Mouse (Mus musculus) B cell, adult 2 months (primary cell): ENCODE results near the gene Max.
A peak's percentile ranks its signal among the peaks of the same experiment; 100 is the strongest.

Experiments
- DNase-seq, 2 experiments: peaks; one replicate each; pipeline ENCODE4 v3.0.0; 2022

Gene Max

DNA sequence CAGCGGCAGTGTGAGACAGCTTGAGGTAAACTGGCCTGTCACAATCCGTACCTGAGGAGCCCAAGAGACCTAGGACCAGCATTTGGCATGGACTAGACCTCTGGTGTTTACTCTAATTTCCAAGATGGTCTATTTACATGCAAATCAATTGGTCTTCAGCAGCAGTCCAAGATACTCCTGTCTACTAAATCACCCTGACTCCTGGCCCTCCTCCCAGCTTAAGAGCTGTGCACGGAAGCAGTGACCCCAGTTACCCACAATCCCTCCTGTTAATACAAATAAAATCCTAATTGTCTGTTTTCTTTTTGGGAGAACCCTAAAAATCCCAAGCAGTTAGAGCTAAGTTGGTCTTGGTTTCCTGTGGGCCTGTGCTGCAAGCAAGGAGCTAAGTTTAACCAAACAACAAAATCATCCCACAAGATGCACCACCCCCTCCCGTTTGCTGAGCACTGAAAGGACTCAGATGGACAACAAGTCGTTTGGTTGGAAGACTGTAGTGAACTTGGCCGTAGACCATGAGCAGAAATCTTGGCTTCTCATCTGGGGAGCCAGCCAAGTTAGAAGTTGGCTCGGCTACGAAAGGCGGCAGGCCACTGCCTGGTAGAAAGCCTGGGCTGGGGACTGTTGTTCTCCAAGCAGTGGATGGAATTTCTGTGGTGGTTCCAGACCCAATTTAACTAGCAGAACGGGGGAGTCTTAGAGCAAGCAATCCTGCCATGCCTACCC lies 7.1 kb downstream of the Max start:
- no peak for DNase-seq

DNA sequence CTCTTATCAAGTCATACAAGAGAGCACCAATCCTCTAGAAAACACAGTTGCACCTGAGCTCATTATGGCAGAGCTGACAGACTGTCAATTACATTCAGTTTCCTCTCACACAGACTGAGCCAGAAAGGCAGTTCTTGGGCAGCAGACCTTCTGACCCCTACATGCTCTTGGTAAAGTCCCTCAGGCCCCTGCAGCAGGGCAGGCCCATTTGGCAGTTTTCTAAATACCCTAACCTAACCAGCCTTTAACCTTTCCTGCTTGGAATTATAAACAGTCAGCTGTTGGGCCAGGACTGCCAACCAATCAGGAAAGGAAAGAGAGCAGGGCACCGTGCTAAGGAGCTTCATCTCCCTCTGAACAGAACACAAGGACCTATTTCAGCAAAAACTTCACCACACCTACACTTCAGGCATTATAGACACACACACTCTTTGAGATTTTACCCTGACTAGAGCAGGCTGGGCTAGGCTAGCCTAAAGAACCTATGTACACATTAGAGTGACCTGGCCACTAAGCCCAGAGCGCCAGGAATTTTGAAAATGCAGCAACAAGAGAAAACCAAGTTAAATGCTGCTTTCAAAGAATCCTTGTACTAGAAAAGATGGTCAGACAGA lies 8.1 kb downstream of the Max start:
- no peak for DNase-seq

DNA sequence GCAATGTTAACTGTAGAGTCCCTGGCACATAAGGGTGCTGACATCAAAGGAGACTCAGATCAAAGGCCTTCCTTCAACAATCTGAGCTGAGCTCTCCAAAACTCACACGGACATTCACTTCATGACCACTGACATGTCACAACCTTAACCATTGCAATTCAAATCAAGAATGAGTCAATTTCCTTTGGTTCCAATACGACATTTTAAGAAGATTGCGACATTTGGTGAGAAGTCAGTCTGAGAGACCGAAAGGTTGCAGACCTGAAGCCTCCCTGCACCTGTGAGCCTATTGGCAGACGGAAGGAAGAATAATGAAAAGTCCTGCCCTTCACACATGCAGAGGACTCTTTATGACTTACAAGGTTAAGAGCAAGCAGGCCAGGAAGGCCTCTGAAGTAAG lies 11.7 kb downstream of the Max start:
- no peak for DNase-seq

DNA sequence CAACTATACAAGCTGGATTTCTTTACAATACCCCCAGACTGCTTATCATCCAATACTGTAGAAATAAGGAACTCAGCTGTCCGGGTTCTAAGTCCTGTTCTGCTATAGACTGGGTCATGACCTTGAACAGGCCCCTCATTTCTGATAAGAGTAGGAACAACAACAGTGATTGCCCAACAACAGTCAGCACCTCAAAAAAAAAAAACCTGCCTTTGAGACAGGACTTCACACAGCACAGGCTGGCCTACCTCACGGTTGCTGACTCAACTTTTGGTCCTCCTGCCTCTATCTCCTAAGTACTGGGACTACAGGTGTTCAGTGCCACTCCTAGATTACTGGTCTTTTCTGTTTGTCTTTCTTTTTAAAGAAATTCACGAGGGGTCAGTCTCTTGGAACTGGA lies 13.2 kb downstream of the Max start:
- no peak for DNase-seq

DNA sequence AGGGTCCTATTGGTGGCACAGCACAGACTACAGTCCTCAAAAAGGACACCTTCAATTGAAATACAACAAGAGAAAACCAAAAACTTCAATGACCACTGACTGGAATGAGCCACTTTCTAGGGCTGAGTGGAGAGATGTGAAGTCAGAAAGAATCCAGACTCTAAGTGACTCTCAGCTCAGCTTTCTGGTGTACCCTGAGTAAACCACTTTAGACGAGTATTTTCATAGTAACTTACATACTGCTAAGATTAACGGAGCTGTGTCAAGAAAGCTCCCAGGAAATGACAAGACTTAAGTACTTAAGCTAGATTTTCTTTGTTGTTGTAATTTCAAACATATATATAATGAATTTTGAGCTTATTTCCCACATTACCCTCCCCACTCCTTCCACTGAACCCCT lies 13.8 kb downstream of the Max start:
- no peak for DNase-seq

DNA sequence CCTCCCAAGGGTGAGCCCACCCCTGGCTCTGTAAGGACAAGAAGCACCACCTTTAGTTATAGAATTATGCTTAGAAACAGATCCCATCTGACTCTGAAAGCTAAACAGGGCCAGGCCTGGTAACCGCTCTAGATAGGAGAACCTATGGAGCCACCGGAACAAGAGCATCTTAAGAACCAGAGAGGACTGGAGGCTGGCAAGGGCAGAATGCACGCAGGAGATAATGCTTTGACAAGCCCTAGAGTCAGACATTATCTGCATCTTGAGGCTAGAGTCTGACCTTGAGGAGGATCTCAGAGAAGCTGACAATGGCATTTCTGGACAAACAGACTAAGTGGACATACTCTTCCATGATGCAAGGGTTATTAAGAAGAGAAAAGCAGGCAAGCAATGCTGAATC lies 14.5 kb downstream of the Max start:
- DNase-seq = no peak

DNA sequence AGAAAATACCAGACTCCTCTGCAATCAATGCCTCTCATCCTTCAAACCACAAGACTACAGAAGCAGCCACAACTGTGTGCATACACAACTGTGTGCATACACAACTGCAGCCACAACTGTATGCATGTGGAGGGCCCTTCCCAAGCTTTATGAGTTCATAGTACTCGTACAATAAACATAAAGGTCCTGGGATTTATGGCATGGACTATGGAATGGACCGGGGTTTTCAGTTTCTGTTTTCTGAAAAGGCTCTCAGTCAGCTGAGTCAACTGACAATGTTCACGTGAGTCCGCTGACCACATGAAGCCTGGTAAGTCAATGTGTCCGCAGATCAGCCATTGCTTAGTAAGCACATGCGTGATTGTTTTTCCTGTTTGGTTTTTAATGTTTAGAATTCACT lies 18.5 kb downstream of the Max start:
- no peak for DNase-seq

DNA sequence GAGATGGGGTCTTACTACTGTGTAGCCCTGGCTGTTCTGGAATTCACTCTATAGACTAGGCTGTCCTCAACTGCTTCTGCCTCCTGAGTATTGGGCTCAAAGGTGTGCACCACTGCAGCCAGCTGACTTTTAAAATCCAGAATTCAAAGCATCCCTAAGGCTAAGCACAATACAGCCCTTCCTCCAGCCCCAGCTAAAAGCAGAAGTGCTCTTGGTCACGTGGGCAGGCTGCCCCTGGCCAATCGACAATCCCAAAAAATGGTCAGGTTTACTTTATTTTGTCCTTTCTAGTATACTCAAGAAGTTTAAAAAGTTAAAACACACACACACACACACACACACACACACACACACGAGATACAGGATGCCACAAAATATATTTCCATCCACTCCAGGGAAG lies 19.0 kb downstream of the Max start:
- DNase-seq = peak; percentile 20 to 21

DNA sequence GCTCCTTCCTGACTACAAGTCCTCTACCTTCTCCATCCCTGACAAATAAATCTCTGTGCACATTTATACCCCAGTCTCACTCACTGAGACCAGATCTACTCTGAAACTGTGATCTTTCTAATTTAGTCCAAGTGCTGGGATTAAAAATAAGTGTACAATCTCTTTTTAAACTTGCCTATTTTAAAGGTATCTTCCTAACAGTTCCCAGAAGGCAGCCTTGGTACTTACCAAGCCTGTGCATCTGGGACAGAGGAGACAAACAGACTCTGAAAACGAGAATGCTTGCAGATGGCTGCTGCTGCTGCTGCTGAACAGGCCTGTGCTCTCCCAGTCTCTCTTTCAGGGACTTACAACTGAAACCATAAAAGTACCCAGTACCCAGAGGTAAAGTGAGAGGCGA lies 19.5 kb downstream of the Max start:
- DNase-seq = no peak

DNA sequence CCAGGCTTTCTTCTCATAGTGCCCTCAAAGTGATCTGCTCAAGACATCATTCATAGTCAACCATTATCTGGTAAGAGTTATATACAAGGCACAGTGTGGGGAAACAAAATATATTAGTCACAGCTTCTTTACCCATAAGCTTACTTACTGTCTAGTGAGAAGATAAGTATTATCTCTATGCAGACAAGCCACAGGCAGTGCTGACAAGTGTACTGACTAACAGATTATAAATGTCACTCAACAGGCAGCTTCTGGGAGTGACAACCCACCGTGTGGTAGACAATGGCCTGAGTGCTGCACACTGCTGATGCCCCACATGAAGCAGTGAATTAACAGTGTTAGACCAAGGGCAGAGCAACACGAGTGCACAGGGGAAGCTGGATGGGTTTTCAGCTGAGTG lies 20.5 kb downstream of the Max start:
- DNase-seq = no peak

DNA sequence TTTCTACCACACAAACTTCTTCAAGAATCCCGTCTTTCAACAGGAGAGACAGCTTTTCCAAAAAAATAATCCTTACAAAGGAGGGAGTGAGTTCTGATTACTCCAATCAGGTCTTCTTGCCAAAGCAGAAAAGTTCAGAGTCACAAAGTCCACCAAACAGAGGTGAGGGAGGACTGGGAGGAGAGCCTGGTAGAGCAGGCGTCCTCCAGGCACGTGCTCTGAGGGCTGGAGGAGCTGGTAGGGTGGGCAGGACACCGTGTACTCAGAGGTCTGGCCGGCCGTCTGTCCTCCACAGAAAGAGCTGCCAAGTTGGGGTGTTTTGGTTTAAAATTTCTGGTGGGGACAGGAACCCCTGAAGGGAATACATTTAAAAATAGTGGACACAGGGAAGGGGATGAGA lies 24.0 kb downstream of the Max start:
- no peak for DNase-seq

DNA sequence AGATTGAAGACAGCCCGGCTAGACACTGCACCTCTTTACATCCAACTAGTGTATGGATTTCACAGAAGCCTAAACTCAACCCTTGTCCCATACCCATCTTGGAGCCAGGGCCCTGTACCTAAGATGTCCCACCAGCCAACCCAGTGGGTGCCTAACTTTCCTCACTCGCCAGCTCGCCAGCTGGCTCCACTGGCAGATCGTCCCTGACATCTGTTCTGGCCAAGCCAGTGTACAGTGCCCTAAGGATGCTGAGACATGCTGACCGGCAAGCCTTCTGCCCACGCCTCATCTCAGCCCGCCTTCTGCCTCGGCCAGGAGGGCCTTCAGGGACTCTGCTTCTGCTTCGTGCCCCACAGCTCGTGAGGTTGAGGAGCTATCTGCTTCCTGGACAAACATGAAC lies 25.8 kb downstream of the Max start:
- DNase-seq = no peak

DNA sequence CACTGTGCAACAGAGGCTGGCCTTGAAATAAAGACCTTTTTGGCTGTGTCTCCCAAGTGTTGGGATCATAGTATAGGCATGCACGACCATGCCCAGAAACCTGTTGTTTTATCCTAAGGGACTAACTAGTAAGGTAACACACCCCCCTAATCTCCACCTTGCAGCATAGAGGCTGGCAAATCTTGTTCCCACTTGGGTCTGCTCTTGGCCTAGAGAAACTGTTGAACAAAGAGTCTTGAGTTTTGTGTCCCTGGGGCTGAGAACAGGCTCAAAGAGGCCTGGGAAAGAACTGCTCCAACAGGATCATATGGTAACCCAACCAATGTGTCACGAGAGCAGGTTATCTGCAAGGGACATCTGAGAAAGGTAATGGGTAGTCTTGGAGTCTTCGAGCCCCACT lies 27.6 kb downstream of the Max start:
- no peak for DNase-seq

DNA sequence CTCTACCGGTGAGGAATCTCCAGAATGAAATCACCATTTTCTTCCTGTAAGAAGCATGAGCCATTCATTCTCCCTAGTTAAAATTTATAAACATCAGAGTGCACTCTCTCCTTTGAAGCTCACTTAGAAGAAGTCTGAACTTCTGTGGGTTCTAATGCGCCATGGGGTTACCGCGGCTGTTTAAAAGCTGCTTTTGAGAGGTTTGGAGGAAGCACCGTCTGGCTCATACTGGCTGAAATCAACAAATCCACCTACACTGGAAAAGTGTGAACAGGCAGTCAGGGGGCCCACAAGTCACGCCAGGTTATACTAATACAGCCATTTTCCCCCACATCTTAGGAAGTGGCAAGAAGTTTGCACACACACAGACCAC lies 29.3 kb downstream of the Max start:
- no peak for DNase-seq

DNA sequence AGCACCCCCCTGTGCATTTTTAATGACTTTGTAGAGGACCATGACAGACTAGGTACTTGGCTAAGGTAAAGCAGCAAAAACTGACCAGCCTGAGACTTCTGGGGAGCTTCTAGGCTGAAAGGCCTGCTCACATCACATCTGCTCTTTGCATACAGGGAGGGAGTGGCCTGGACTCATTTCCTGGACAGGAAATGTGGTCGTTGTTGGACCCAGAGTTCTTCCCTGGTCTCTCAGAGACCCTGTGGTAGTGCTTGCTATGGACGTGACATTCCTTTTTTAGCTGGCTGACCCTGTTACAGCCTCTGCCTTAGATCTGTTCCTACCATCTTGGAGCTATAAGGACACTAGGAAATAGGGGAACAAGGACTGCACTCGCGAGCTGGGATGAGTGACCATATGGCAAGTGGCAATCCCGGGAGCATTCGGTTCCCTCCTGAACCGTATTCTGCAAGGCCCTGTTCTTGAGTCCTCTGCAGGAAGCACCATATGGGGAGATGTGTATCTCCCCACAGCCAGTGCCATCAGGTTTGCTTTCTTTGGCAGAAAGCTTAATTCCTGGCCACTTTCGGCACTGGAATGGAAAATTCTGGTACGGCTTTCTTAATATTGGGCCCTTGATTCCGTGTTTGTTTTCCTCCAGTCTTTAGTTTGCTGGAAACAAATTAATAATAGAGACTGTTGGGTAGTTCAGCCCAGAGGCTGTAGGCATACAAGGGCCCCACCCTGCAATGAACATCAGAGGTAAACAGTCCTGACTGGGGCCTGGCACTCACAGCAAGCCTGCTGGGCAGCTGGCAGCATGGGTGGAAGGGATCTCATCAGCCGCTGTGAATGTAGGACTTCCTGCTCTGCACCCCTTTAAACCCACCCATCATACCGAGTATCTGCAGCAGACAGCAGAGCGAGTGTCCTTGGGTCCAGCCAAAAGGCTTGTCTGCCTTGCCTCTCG lies 30.0 kb downstream of the Max start:
- no peak for DNase-seq

DNA sequence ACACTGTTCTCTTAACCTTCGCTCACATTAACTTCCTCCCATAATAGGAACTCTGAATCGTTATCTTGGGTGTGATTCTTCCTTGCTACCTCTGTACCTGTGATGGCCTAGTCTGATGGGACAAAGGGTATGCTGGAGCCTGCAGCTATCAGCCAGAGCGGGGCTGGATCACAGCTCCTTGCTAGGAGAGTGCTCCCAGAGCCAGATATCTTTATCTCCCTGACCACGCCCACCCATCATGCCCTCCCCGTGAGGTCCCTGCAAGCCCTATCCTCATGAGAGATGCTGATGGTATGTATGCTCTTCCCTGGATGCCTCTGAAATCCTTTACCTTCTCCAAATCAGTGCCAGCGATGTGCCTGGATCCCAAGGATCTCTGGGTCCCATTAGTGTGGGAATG lies 31.8 kb downstream of the Max start:
- DNase-seq = no peak

DNA sequence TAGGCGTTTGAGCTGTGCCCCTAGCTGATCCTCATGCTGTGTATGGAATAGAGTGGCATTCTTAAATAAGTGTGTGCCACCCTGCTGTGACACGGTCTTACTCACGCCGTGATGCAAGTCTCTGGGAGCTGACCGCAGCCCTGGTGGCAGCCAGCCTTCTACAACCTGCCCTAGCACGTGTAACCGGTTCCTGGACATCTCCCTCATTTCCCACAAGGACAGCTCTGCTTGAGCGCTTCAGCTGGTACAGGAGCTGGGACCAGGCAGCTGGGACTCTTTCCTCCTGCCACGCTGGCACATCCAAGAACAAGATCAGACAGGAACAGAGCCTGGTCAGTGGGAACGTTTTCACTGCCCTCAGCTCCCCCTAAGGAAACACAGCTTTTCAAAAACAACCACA lies 34.5 kb downstream of the Max start:
- no peak for DNase-seq

DNA sequence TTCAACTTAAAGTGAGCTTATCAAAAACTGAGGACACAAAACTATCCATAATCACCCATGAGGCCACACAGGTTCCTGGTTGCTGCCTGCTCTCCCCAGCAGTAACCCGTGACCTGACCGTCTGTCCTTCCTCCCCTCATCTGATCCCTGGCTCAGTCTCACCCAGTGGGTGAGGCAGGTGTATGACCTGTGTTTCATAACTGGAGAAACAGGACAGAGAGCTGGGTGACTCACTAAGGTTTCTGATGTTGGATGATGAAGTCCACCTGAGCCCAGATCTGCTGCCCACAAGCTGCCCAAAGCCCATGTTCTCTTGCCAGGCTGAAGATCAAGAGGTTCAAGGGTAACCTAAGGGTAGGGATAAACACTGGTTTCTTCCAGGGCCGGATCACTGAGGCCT lies 35.0 kb downstream of the Max start:
- DNase-seq = no peak

DNA sequence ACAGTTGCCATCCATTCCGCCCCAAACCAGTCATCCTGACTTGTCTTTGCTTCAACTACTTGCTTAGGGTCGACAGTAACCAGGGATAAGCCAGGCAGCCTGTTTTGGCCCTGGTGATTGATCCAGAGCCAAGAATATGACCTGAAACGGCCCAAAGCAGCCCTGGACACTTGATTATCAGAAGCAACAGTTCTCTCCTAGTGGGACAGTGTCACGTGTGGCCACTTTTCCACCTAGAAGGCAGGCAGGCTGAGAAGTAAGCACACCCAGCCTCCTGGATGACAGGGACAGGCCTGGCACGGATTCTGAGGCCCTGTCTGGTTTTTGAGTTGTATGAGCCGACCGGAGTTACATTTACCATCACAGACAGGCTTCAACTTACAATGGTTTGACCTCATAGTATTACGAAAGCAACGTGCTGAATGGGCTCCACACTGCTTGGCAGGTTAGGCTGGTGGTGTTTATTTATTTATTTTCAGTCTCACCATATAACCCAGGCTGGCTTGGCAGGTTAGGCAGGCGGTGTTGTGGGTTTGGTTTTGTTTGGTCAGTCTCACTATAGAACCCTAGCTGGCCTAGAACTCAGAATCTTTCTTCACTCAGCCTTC lies 35.6 kb downstream of the Max start:
- no peak for DNase-seq

DNA sequence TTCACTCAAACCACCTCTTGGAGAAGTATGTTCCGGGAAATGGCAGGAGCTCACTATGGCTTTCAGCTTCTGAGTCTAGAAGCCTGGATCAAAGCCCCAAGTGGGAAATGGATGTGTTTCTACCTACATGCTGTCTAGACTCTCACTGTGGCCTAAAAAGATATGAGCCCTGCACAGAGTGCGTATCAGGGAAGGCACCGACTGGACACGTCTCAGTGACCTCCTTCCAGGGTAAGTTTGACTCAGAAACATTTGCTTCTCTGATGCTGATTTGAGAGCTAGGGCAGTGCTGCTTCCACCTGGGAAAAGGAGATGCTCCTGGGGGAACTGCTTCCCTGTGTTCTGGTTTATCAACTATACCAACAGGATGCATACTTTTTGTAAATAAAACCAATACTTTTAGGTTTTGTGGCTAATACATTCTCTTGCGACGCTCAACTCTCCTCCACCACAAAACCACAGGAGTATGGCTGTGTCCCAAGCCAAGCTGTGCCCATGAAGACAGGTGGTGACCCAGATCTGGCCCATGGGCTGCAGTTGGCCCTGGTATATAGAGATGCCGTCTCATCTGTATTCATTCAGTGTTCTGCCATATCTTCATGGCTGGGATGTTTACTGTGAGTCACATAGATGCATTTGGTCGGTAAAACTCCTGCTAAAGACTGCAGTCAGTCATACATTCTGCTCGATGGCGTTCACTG lies 36.9 kb downstream of the Max start:
- DNase-seq = no peak

DNA sequence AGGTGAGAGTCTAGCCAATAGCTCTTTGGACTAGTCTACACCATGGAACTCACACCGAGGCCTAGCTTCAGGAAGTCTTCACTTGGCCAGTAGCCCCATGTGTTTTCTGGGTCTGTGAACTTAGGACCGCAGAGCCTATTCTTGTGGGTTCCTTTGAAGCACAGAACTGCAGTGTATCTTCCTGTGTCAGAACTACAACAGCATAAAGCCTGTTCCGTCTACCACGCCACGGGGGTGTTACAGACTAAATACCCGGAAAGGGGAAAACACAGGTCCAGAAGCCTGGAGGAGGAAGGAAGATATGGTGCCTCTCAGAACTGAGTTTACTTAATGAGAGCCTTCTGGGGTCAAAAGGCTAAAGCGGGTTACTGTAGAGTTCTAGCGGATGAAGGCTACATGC lies 38.9 kb downstream of the Max start:
- DNase-seq = no peak

DNA sequence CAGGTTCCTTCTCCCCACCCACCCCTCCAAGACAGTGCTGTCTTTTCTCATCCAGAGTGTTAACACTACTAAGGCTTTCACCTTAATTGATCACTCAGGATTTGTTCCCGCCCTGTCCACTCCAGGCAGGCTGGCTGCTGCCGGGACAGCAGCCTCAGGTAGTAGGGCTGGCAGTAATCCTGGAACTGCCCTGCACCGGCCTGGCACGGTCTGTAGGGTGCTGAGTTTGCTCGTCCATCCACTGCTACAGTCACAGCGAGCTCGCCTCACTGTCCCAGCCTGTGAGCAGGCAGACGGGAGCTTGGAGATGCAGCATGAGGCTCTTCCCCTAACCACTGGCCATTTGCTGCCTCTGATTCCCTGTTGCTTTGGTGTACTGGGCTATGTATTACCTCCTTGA lies 41.0 kb downstream of the Max start:
- DNase-seq = no peak

DNA sequence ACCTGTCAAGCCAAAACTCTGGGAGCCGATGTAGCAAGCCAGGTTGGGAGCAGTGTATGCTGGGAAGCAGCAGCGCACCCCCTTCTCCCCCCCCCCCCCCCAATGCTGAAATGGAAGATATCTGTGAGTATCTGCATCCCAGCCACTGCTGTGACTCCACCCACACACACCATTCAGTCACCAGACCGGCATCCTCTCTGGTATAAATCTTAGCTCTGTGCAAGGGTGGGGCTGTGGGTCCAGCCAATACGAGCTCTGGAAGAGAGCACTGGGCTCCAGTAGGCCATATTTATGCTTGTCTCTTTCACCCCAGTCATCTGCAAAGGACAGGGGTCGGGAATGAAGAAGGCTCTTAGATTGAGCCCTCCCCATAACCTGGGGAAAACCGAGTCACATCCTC lies 41.6 kb downstream of the Max start:
- no peak for DNase-seq
